Mouse (Mus musculus): Measurements from ENCODE around the gene Map2k7. TPM values are rescaled to one million over a fixed set of nuclear protein-coding genes. Genes with fewer than 3 reads are reported as not detected.

Gene Map2k7
- polyA plus RNA-seq, 1 experiment from 2014 or later = 9.5 TPM

GRCm38 (mm10) chr8:4219617-4220016, 18.9 kb upstream of the Map2k7 start:
- H3K36me3 ChIP-seq (ENCODE audit: control insufficient read depth, insufficient read depth) = no peaks in the 10 kb centered on the region
- ATAC-seq (ENCODE audit: low read depth) = no peak
- no peak overlapping the region for H3K4me2 ChIP-seq (ENCODE audit: low read depth, low read length)
- no peak overlapping the region for H3K27ac ChIP-seq (ENCODE audit: low read length)
- peaks cover 6% of the 10 kb centered on the region for H3K4me1 ChIP-seq (ENCODE audit: control insufficient read depth, low read depth, low read length)
- H3K9me3 ChIP-seq (replicated peaks; ENCODE audit: control insufficient read depth, low read length) = no peaks in the 10 kb centered on the region
- no peak overlapping the region for H3K9ac ChIP-seq (ENCODE audit: low read depth, low read length)
- peaks cover 47% of the 10 kb centered on the region for H3K27me3 ChIP-seq (ENCODE audit: control insufficient read depth, insufficient read depth, low read depth, low read length)
- no peak overlapping the region for H3K4me3 ChIP-seq (ENCODE audit: low read depth, low read length)
- 68% methylated on average over 3 of the region's 3 CpGs for WGBS (ENCODE audit: insufficient replicate concordance)

GRCm38 (mm10) chr8:4222059-4222458, 16.5 kb upstream of the Map2k7 start:
- Histone ChIP-seq H3K4me1 (ENCODE audit: control insufficient read depth, low read depth, low read length) (peaks cover 8% of the 10 kb centered on the region), H3K27me3 (ENCODE audit: control insufficient read depth, insufficient read depth, low read depth, low read length) (peaks cover 34% of the 10 kb centered on the region), H3K4me3 (ENCODE audit: low read depth, low read length) (no peak overlapping the region), H3K9me3 (replicated peaks; ENCODE audit: control insufficient read depth, low read length) (no peaks in the 10 kb centered on the region), H3K36me3 (ENCODE audit: control insufficient read depth, insufficient read depth) (no peaks in the 10 kb centered on the region), H3K27ac (ENCODE audit: low read length) (no peak overlapping the region), H3K4me2 (ENCODE audit: low read depth, low read length) (no peak overlapping the region), H3K9ac (ENCODE audit: low read depth, low read length) (no peak overlapping the region)
- no peak for ATAC-seq (ENCODE audit: low read depth)

- H3K9ac ChIP-seq (ENCODE audit: low read depth, low read length) = no peak overlapping the region; the same call in 1 of the 2 replicates
- no peaks in the 10 kb centered on the region for H3K9me3 ChIP-seq (replicated peaks; ENCODE audit: control insufficient read depth, low read length)
- no peak overlapping the region for H3K27ac ChIP-seq (ENCODE audit: low read length)
- peak overlapping the region; percentile 39; the same call in 1 of the 2 replicates for H3K4me3 ChIP-seq (ENCODE audit: low read depth, low read length)
- WGBS (ENCODE audit: insufficient replicate concordance) = 23% methylated on average over 4 of the region's 4 CpGs
- H3K4me1 ChIP-seq (ENCODE audit: control insufficient read depth, low read depth, low read length) = peaks cover 6% of the 10 kb centered on the region
- H3K27me3 ChIP-seq (ENCODE audit: control insufficient read depth, insufficient read depth, low read depth, low read length) = peaks cover 32% of the 10 kb centered on the region
- no peaks in the 10 kb centered on the region for H3K36me3 ChIP-seq (ENCODE audit: control insufficient read depth, insufficient read depth)
- peak overlapping the region; percentile 51 for H3K4me2 ChIP-seq (ENCODE audit: low read depth, low read length)
- ATAC-seq (ENCODE audit: low read depth) = no peak
Observed at GRCm38 (mm10) chr8:4226323-4226722, 12.2 kb upstream of the Map2k7 start.

GRCm38 (mm10) chr8:4226739-4227347, 11.7 kb upstream of the Map2k7 start, which contains the start of gene Lrrc8e:
Lrrc8e (plus strand) TSS chr8:4226827.
- Histone ChIP-seq H3K4me2 (ENCODE audit: low read depth, low read length) (peak within 1 kb of the TSS; percentile 51), H3K9ac (ENCODE audit: low read depth, low read length) (peak within 1 kb of the TSS; percentile 23; the same call in 1 of the 2 replicates), H3K9me3 (replicated peaks; ENCODE audit: control insufficient read depth, low read length) (no peaks in the 10 kb centered on the region), H3K27ac (ENCODE audit: low read length) (no peak within 1 kb of the TSS), H3K36me3 (ENCODE audit: control insufficient read depth, insufficient read depth) (no peaks in the 10 kb centered on the region), H3K4me3 (ENCODE audit: low read depth, low read length) (peak within 1 kb of the TSS; percentile 39), H3K4me1 (ENCODE audit: control insufficient read depth, low read depth, low read length) (peaks cover 6% of the 10 kb centered on the region), H3K27me3 (ENCODE audit: control insufficient read depth, insufficient read depth, low read depth, low read length) (peaks cover 32% of the 10 kb centered on the region)
- ATAC-seq (ENCODE audit: low read depth) = peak; percentile 51
- WGBS (ENCODE audit: insufficient replicate concordance) = 6% methylated on average over 33 of the region's 33 CpGs

- WGBS (ENCODE audit: insufficient replicate concordance) = 64% methylated on average over 4 of the region's 4 CpGs
- ATAC-seq (ENCODE audit: low read depth) = no peak
- H3K27me3 ChIP-seq (ENCODE audit: control insufficient read depth, insufficient read depth, low read depth, low read length) = peaks cover 32% of the 10 kb centered on the region
Observed at GRCm38 (mm10) chr8:4227919-4228318, 10.6 kb upstream of the Map2k7 start.

GRCm38 (mm10) chr8:4229784-4230183, 8.8 kb upstream of the Map2k7 start:
- no peak overlapping the region for H3K9ac ChIP-seq (ENCODE audit: low read depth, low read length)
- H3K27ac ChIP-seq (ENCODE audit: low read length) = no peak overlapping the region
- no peak overlapping the region for H3K4me3 ChIP-seq (ENCODE audit: low read depth, low read length)
- no peaks in the 10 kb centered on the region for H3K36me3 ChIP-seq (ENCODE audit: control insufficient read depth, insufficient read depth)
- peaks cover 22% of the 10 kb centered on the region for H3K27me3 ChIP-seq (ENCODE audit: control insufficient read depth, insufficient read depth, low read depth, low read length)
- H3K4me2 ChIP-seq (ENCODE audit: low read depth, low read length) = no peak overlapping the region
- 56% methylated on average over 5 of the region's 5 CpGs for WGBS (ENCODE audit: insufficient replicate concordance)
- peaks cover 6% of the 10 kb centered on the region for H3K4me1 ChIP-seq (ENCODE audit: control insufficient read depth, low read depth, low read length)
- no peak for ATAC-seq (ENCODE audit: low read depth)
- H3K9me3 ChIP-seq (replicated peaks; ENCODE audit: control insufficient read depth, low read length) = no peaks in the 10 kb centered on the region

More at GRCm38 (mm10) chr8:4227919-4228318, 10.6 kb upstream of the Map2k7 start:
- peaks cover 6% of the 10 kb centered on the region for H3K4me1 ChIP-seq (ENCODE audit: control insufficient read depth, low read depth, low read length)
- H3K4me2 ChIP-seq (ENCODE audit: low read depth, low read length) = no peak overlapping the region
- H3K4me3 ChIP-seq (ENCODE audit: low read depth, low read length) = no peak overlapping the region
- H3K9ac ChIP-seq (ENCODE audit: low read depth, low read length) = no peak overlapping the region
- H3K9me3 ChIP-seq (replicated peaks; ENCODE audit: control insufficient read depth, low read length) = no peaks in the 10 kb centered on the region
- no peak overlapping the region for H3K27ac ChIP-seq (ENCODE audit: low read length)
- H3K36me3 ChIP-seq (ENCODE audit: control insufficient read depth, insufficient read depth) = no peaks in the 10 kb centered on the region

- peak; percentile 35; the same call in 1 of the 2 replicates for ATAC-seq (ENCODE audit: low read depth)
- WGBS (ENCODE audit: insufficient replicate concordance) = 46% methylated on average over 10 of the region's 10 CpGs
Observed at GRCm38 (mm10) chr8:4230612-4231351, 7.8 kb upstream of the Map2k7 start.

GRCm38 (mm10) chr8:4237814-4238433, 616 bp upstream of the Map2k7 start:
- Histone ChIP-seq H3K4me3 (ENCODE audit: low read depth, low read length) (peak overlapping the region; percentile 82), H3K36me3 (ENCODE audit: control insufficient read depth, insufficient read depth) (no peaks in the 10 kb centered on the region), H3K4me2 (ENCODE audit: low read depth, low read length) (peak overlapping the region; percentile 94), H3K4me1 (ENCODE audit: control insufficient read depth, low read depth, low read length) (peaks cover 29% of the 10 kb centered on the region), H3K9me3 (replicated peaks; ENCODE audit: control insufficient read depth, low read length) (no peaks in the 10 kb centered on the region), H3K27me3 (ENCODE audit: control insufficient read depth, insufficient read depth, low read depth, low read length) (no peaks in the 10 kb centered on the region), H3K9ac (ENCODE audit: low read depth, low read length) (peak overlapping the region; percentile 83), H3K27ac (ENCODE audit: low read length) (peak overlapping the region; percentile 95)
- 18% methylated on average over 15 of the region's 15 CpGs for WGBS (ENCODE audit: insufficient replicate concordance)
- no peak for ATAC-seq (ENCODE audit: low read depth)

More at GRCm38 (mm10) chr8:4230612-4231351, 7.8 kb upstream of the Map2k7 start:
- Histone ChIP-seq H3K4me3 (ENCODE audit: low read depth, low read length) (no peak overlapping the region), H3K4me2 (ENCODE audit: low read depth, low read length) (no peak overlapping the region), H3K9me3 (replicated peaks; ENCODE audit: control insufficient read depth, low read length) (no peaks in the 10 kb centered on the region), H3K4me1 (ENCODE audit: control insufficient read depth, low read depth, low read length) (peaks cover 6% of the 10 kb centered on the region), H3K27me3 (ENCODE audit: control insufficient read depth, insufficient read depth, low read depth, low read length) (peaks cover 22% of the 10 kb centered on the region), H3K27ac (ENCODE audit: low read length) (no peak overlapping the region), H3K9ac (ENCODE audit: low read depth, low read length) (no peak overlapping the region), H3K36me3 (ENCODE audit: control insufficient read depth, insufficient read depth) (no peaks in the 10 kb centered on the region)
